Mouse (Mus musculus): Measurements from ENCODE around the gene Chrna9. TPM values are rescaled to one million over a fixed set of nuclear protein-coding genes. Genes with fewer than 3 reads are reported as not detected.

The Chrna9 gene
- total RNA-seq, 2 experiments from 2014 or later: not detected

DNA sequence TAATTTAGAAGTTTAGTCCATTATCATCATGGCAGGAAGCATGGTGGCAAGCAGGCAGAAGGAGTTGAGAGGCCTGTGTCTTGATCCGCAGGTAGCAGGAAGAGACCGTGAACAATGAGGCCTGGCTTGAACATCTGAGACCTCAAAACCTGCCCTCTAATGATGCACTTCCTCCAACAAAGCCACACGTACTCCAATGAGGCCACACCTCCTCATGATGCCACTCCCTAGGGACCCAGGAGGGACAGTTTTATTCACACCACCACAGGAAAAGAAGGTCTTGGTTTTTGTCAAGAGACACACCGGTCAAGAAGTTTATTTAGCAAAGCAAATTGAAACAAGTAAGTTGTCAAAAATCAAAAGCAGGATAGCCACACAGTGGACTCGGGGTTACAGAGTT, 17.8 kb upstream of the Chrna9 start:
- no peak for ATAC-seq (replicated peaks; ENCODE audit: low FRiP score, poor library complexity, severe bottlenecking)

DNA sequence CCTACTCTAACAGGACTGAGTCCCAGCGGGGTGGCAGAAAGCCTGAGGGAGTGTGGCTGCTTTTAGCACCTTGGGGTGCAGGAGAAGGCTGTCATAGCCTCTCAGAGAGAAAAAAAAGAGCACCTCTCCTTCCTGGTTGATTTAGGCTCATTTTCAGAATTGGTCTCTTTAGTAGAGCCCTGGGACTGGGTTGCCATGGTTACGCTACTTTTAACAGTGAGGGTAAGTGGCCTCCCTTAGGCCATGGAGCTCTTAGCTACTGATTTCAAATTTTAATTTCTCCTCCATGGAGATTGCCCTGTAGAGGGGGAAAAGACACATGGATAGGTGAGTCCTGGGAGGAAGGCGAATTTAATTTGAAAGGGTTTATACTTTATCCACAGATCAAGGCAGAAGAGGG, 16.1 kb upstream of the Chrna9 start:
- ATAC-seq (replicated peaks; ENCODE audit: low FRiP score, poor library complexity, severe bottlenecking): no peak

DNA sequence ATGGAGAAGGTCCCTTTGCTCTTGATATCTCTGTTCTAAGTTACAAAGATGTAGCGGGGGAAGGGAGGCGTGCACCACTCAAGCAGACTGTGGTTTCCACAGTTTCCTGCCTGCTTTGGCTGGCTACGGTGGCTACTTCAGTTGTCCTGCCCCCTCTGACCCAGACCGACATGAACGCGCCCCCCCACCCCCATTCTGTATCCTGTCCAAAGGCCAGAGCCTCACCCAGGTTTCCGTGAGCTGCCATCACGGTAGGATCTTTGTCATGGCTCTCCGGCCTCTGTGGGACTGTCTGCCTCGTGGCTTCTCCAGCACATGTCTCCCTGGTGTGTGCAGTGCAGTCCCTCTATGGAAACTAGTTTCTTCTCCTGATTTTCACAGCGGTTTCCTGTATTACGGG, 15.4 kb upstream of the Chrna9 start:
- no peak for ATAC-seq (replicated peaks; ENCODE audit: low FRiP score, poor library complexity, severe bottlenecking)

GRCm38 (mm10) chr5:65919904-65920303, 14.8 kb upstream of the Chrna9 start:
- ATAC-seq (replicated peaks; ENCODE audit: low FRiP score, poor library complexity, severe bottlenecking): no peak

DNA sequence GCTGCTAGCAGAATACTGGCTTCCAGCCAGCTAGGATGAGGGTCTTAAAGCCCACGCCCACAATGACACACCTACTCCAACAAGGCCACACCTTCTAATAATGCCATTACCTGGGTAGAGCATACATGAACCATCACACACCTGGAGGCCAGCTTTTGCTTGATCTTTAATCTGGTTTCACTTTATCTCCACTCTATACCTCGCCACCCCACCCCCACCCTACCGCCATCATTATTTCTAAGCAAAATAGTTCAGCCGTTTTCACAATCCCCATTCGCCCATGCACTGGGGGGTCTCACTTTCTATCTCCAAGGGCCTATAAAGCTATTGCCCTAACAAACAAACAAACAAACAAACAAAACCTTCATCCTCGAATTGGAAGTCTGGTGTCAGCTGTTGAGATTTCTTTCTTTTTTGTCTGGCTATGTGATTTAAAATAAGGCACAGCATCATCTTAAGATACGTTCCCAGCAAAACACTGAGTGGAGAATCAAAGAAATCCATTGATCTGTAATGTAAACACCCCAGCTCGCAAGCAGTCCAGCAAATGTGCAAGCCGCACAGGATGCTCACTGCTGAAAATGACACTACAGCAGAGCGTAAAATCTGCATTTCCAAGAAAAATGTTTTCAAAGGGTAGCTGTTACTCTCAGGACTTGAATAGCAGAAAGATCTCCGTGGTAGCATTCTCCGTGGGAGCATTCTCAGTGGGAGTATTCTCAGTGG, 13.9 kb upstream of the Chrna9 start:
- ATAC-seq (replicated peaks; ENCODE audit: low FRiP score, poor library complexity, severe bottlenecking): no peak

GRCm38 (mm10) chr5:65921477-65922138, 13.1 kb upstream of the Chrna9 start:
- no peak for ATAC-seq (replicated peaks; ENCODE audit: low FRiP score, poor library complexity, severe bottlenecking)

DNA sequence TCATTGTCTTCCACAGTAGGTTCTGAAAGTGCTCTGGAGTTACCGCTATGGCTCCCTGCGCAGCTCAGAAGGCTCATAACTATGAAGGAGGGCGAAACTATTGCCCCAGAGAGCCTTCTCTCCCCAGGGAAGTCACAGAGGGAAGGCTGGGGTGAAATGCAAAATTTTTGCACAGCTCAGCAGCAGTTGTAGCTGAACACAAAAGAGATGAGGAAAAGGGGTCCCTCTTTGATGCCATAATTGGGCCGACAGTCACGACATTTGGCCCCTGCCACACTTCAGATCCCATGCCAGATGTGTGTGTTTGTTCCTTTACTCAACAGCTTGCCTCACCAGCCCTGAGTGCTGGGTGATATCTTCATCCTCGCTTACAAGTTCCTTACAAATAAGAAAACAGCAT, 8.1 kb upstream of the Chrna9 start:
- ATAC-seq (replicated peaks; ENCODE audit: low FRiP score, poor library complexity, severe bottlenecking): no peak

DNA sequence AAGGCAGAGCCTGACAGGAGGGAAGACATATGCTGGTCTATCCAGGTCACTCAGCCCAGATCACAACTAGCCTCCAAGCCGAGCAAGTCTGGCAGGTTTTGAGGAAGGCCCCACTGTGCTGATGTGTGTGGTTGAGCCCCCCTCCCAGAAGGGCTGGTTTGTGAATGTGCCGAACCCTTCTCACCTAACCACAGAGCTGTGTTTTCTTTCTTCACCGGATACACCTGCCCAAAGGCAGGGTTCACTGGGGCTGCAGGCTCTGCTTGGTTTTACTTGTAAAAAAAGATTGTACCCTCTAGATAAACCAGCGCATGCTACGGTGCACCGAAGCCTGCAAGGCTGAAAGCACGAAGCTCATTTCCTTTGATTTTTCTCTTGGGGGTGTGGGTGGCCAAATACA, 5.6 kb upstream of the Chrna9 start:
- no peak for ATAC-seq (replicated peaks; ENCODE audit: low FRiP score, poor library complexity, severe bottlenecking)

GRCm38 (mm10) chr5:65930171-65930570, 4.5 kb upstream of the Chrna9 start:
- ATAC-seq (replicated peaks; ENCODE audit: low FRiP score, poor library complexity, severe bottlenecking): no peak

DNA sequence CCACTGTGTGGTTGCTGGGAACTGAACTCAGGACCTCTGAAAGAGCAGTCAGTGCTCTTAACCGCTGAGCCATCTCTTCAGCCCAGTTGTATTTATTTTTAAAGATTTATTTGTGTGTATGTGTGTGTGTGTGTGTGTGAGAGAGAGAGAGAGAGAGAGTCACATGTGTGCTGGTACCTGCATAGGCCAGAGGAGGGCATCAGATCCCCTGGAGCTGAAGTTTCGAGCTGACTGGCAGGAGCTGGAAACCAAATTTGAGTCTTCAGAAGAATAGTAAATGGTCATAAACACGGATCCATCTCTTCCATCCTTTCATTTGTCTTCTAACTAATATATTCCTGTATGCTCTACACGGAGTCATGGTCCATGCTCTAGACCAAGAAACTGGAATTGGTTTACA, 1.5 kb upstream of the Chrna9 start:
- no peak for ATAC-seq (replicated peaks; ENCODE audit: low FRiP score, poor library complexity, severe bottlenecking)

GRCm38 (mm10) chr5:65933764-65934163, 957 bp upstream of the Chrna9 start:
- ATAC-seq (replicated peaks; ENCODE audit: low FRiP score, poor library complexity, severe bottlenecking): no peak

- ATAC-seq (replicated peaks; ENCODE audit: low FRiP score, poor library complexity, severe bottlenecking): no peak
Observed at GRCm38 (mm10) chr5:65937011-65937726, 2.4 kb downstream of the Chrna9 start.

- peak; percentile 84 for ATAC-seq (replicated peaks; ENCODE audit: low FRiP score, poor library complexity, severe bottlenecking)
Observed at GRCm38 (mm10) chr5:65937998-65938715, 3.4 kb downstream of the Chrna9 start.

DNA sequence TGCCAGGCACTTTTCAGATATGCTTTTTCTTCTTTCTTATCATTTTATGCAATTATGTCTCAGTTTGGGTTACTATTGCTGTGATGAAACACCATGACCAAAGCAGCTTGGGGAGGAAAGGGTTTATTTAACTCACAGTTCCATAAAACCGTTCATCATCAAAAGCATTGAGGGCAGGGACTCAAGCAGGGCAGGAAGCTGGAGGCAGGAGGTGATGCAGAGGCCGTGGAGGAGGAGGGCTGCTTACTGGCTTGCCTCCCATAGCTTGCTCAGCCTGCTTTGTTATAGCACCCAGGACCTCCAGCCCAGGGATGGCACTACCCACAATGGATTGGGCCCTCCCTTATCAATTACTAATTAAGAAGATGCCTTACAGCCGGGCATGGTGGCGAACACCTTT, 6.4 kb downstream of the Chrna9 start:
- ATAC-seq (replicated peaks; ENCODE audit: low FRiP score, poor library complexity, severe bottlenecking): no peak

- no peak for ATAC-seq (replicated peaks; ENCODE audit: low FRiP score, poor library complexity, severe bottlenecking)
Observed at GRCm38 (mm10) chr5:65949822-65950221, 15.1 kb downstream of the Chrna9 start.

GRCm38 (mm10) chr5:65950236-65950635, 15.5 kb downstream of the Chrna9 start:
- no peak for ATAC-seq (replicated peaks; ENCODE audit: low FRiP score, poor library complexity, severe bottlenecking)

DNA sequence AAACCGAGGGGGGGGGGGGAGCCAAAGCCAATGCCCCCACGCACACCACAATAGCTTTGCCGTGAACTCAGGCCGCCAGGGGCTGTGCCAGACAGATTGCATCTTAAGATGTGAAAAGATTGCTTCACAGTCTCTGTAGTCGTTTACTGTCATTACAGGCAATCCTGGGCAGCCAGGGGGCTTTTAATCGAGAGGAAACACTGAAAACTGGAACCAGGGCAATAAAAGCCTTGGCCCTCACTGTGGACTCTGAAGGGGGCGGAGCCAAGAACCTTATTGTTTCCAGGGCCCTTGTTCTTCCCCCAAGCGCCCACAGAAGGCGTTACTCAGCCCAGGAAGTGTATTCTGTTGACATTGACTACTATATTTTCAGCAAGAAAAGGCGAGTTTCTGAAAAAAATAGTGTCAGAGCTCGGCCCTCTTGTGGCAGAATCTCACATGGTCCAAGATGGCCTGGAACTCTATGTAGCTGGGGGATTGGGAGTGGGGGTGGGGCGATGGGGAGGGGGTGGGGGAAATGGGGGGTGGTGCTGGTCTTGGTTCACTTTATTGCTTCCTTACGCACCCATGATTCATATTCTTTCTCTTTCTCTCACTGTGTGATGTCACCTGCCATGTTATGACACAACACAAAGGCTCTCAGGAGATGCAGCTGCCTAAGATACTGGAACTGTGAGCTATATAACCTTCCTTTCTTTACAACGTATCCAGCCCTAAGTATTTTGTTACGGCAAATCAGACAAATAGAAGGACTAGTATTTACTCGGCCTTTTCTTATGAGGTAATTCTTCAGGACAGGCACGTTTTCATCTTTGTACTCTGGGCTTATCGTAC, 16.2 kb downstream of the Chrna9 start:
- ATAC-seq (replicated peaks; ENCODE audit: low FRiP score, poor library complexity, severe bottlenecking): no peak

GRCm38 (mm10) chr5:65951513-65951909, 16.8 kb downstream of the Chrna9 start:
- 0 out of 2 replicates have a peak, but pooled peaks have one; percentile 56 for ATAC-seq (replicated peaks; ENCODE audit: low FRiP score, poor library complexity, severe bottlenecking)

All from erythroblast, adult 5-6 weeks (primary cell).